Mouse (Mus musculus) megakaryocyte, embryonic 14.5 days (primary cell): ENCODE results near the gene Fkbp15. TPM values are rescaled to one million over a fixed set of nuclear protein-coding genes. Genes with fewer than 3 reads are reported as not detected.

Source experiments
- H3K27me3 ChIP-seq: replicated peaks from 2 replicates; pipeline ENCODE3; 2012; ENCODE audit warnings: inconsistent platforms
- H3K36me3 ChIP-seq: replicated peaks from 2 replicates; pipeline ENCODE3; 2012; ENCODE audit warnings: low read length, inconsistent platforms, mixed read lengths
- H3K4me1 ChIP-seq: 2 replicates; pipeline ENCODE4 v1.6.1; 2012; ENCODE audit warnings: inconsistent platforms
- H3K4me3 ChIP-seq: replicated peaks from 2 replicates; pipeline ENCODE3; 2012; ENCODE audit warnings: moderate library complexity, mild to moderate bottlenecking, inconsistent platforms
- H3K9me3 ChIP-seq: 2 replicates; pipeline ENCODE4 v1.6.1; 2012; ENCODE audit warnings: inconsistent platforms
- FLI1 ChIP-seq: IDR thresholded peaks from 2 replicates; pipeline ENCODE4 v1.6.1; 2012; ENCODE audit warnings: low read length, inconsistent platforms, mixed read lengths
- GATA1 ChIP-seq: IDR thresholded peaks from 3 replicates; pipeline ENCODE4 v1.6.1; 2012; ENCODE audit warnings: mixed read lengths, low read length, inconsistent platforms, borderline replicate concordance
- polyA plus RNA-seq: library from polyadenylated mRNA; stranded (reverse); fragments of >175 nt; gene quantifications from 2 replicates; pipeline ENCODE4 v1.2.3, GENCODE M21; 2012; ENCODE audit warnings: low replicate concordance; ENCODE audit not compliant: insufficient read depth

Gene Fkbp15
- polyA plus RNA-seq, 1 experiment, result 13.1 TPM

DNA sequence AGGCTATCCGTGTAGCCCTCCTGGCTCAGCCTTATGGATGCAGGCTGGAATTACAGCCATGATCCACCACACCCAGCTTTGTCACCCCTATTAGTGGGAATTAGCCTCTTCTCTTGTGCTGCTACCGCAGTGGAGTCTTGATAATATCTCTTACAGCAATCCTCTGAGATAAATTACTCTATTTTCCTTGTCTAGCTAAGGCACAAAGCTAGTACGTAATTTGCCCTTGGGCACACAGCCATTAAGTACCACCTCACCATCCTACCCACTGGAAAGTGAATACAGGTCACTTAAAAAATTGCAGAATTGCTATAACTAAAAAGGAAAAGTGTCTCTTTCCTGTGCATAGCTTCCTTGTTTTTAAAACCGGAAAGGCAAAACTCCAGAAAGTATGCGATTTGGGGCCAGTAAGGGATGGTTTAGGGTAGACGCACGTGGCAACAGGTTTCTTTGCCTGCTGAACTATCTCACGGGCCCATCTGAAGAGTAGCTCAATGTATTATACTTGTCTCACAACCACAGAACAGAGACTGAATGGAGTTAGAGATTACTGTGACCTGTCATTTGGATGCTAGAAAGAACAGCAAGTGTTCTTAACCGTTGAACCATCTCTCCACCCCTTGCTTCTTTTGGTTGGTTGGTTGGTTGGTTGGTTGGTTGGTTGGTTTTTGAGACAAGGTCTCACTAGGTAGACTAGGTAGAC is 12.6 kb upstream of the Fkbp15 start:
- H3K27me3 ChIP-seq, result no peaks in the 10 kb centered on the region
- no peaks in the 10 kb centered on the region for H3K9me3 ChIP-seq
- peaks cover 79% of the 10 kb centered on the region for H3K4me1 ChIP-seq
- H3K36me3 ChIP-seq, result peaks cover 2% of the 10 kb centered on the region
- no peak overlapping the region for H3K4me3 ChIP-seq
- no peak for TF ChIP-seq GATA1
- no peak for TF ChIP-seq FLI1

DNA sequence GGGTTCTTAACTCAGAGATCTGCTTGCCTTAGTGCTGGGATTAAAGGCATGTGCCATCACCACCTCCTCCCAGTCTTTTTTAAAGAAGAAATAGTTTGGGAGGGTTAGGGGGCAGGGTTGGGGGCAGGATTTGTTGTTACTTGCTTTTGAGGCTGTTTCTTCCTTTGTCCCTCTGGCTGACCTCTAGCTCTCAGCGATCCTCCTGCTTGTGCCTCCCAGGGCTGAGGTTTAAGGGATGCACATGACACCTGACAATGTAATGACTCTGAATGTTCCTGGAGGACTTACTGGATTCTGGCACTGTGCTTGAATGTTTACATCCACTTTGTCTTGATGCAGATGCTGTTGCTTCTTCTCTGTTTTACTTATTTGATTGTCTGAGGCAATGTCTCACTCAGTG is 12.1 kb upstream of the Fkbp15 start:
- Histone ChIP-seq H3K36me3 (peaks cover 2% of the 10 kb centered on the region), H3K27me3 (no peaks in the 10 kb centered on the region), H3K9me3 (no peaks in the 10 kb centered on the region), H3K4me3 (no peak overlapping the region), H3K4me1 (peaks cover 84% of the 10 kb centered on the region)
- TF ChIP-seq GATA1 (no peak), FLI1 (no peak)

GRCm38 (mm10) chr4:62369091-62369490 is 8.7 kb upstream of the Fkbp15 start:
- Histone ChIP-seq H3K4me3 (no peak overlapping the region), H3K36me3 (peaks cover 5% of the 10 kb centered on the region), H3K9me3 (no peaks in the 10 kb centered on the region), H3K4me1 (peaks cover 90% of the 10 kb centered on the region), H3K27me3 (no peaks in the 10 kb centered on the region)
- no peak for TF ChIP-seq GATA1
- no peak for TF ChIP-seq FLI1

GRCm38 (mm10) chr4:62367586-62367985 is 7.2 kb upstream of the Fkbp15 start:
- Histone ChIP-seq H3K4me3 (peak overlapping the region; percentile 34), H3K9me3 (no peaks in the 10 kb centered on the region), H3K4me1 (peaks cover 75% of the 10 kb centered on the region), H3K36me3 (peaks cover 3% of the 10 kb centered on the region), H3K27me3 (no peaks in the 10 kb centered on the region)
- no peak for TF ChIP-seq FLI1
- TF ChIP-seq GATA1, result no peak

- H3K27me3 ChIP-seq, result no peaks in the 10 kb centered on the region
- no peak overlapping the region for H3K4me3 ChIP-seq
- peaks cover 3% of the 10 kb centered on the region for H3K36me3 ChIP-seq
- TF ChIP-seq GATA1, result no peak
- TF ChIP-seq FLI1, result no peak
- peaks cover 70% of the 10 kb centered on the region for H3K4me1 ChIP-seq
- H3K9me3 ChIP-seq, result no peaks in the 10 kb centered on the region
These were observed 5.9 kb upstream of the Fkbp15 start for GRCm38 (mm10) chr4:62366291-62366690.

DNA sequence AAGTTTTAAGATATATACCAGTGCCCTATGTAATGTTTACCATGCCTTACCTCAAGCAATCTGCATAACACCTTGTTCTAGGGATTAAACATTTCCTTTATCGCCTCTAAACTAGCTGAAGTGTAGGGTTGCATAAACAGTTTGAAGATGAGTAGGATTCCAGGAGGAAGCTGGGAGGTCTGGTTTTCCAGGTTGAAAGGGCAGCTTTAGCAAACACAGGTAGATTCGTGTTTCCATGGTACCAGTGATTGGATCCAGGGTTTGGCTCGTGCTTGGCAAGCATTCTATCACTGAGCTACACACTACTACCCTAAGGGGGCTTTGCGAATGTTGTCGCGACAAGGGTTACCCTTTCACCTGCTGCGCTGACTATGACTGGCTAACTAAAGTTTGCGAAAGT is 4.0 kb upstream of the Fkbp15 start:
- H3K27me3 ChIP-seq, result no peaks in the 10 kb centered on the region
- H3K9me3 ChIP-seq, result no peaks in the 10 kb centered on the region
- no peak for TF ChIP-seq FLI1
- no peak for TF ChIP-seq GATA1
- peaks cover 3% of the 10 kb centered on the region for H3K36me3 ChIP-seq
- H3K4me1 ChIP-seq, result peaks cover 55% of the 10 kb centered on the region
- no peak overlapping the region for H3K4me3 ChIP-seq

GRCm38 (mm10) chr4:62362437-62362836 is 2.1 kb upstream of the Fkbp15 start:
- Histone ChIP-seq H3K27me3 (no peaks in the 10 kb centered on the region), H3K4me1 (peaks cover 56% of the 10 kb centered on the region), H3K9me3 (no peaks in the 10 kb centered on the region), H3K36me3 (peaks cover 6% of the 10 kb centered on the region), H3K4me3 (no peak overlapping the region)
- TF ChIP-seq GATA1 (no peak), FLI1 (no peak)

DNA sequence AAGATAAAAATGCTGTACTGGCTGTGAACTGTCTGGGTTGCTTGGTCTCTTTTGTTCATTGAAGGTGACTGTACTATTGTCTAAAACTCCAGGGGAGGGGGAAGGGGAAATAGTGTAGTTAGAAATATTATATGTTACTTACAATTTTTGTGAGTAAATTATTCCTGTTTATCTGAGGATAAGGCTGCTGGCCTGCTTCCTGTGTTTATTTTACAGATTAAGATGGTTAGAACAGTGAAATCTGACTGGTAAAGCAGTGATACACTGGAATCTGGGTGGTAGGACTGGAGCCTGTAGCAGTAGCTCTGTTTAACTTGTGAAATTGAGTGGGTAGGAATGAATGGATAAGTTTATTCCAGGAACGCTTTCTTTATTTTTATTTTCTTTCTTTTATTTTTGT is 1.6 kb upstream of the Fkbp15 start:
- TF ChIP-seq GATA1 (no peak), FLI1 (no peak)
- Histone ChIP-seq H3K4me1 (peaks cover 53% of the 10 kb centered on the region), H3K9me3 (no peaks in the 10 kb centered on the region), H3K36me3 (peaks cover 9% of the 10 kb centered on the region), H3K4me3 (peak overlapping the region; percentile 98), H3K27me3 (no peaks in the 10 kb centered on the region)

DNA sequence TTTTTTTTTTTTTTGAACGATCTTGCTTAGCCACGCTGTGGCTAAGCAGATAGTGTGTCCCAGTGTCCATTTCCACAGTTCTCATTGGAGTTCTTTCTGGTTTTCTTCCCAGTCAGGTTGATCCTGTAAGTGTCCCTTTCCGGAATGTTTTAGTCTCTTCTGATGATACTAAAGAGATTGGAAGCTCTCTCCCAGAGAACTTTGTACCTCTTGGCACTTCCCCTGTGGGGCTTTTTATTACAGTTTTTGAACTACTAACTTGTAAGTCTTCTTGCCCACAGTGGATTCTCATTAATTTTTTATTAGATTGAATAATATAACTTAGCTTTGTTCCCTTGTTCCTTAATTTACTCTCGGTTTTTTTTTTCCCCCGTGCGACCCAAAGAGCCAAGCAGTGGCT is 1.2 kb upstream of the Fkbp15 start:
- Histone ChIP-seq H3K27me3 (no peaks in the 10 kb centered on the region), H3K9me3 (no peaks in the 10 kb centered on the region), H3K4me1 (peaks cover 50% of the 10 kb centered on the region), H3K36me3 (peaks cover 13% of the 10 kb centered on the region), H3K4me3 (peak overlapping the region; percentile 98)
- TF ChIP-seq GATA1 (no peak), FLI1 (no peak)

GRCm38 (mm10) chr4:62360805-62361455 is 582 bp upstream of the Fkbp15 start:
- peaks cover 45% of the 10 kb centered on the region for H3K4me1 ChIP-seq
- TF ChIP-seq FLI1 (no peak), GATA1 (no peak)
- peak overlapping the region; percentile 98 for H3K4me3 ChIP-seq
- no peaks in the 10 kb centered on the region for H3K9me3 ChIP-seq
- H3K27me3 ChIP-seq, result no peaks in the 10 kb centered on the region
- H3K36me3 ChIP-seq, result peaks cover 18% of the 10 kb centered on the region
